Mouse (Mus musculus): ENCODE results near the gene Nkd1. TPM values are rescaled to one million over a fixed set of nuclear protein-coding genes. Genes with fewer than 3 reads are reported as not detected.

Nkd1 gene
- polyA plus RNA-seq, 1 experiment = 3.4 TPM

GRCm38 (mm10) chr8:88566119-88566518 is 45.0 kb downstream of the Nkd1 start:
- TF ChIP-seq CTCF (IDR thresholded peaks at IDR 0.05; ENCODE audit: borderline replicate concordance, control insufficient read depth, extremely low read depth, insufficient read depth, low read length, poor library complexity) (no peak), POLR2A (IDR thresholded peaks at IDR 0.05; ENCODE audit: control insufficient read depth, extremely low read depth, insufficient read depth, low read length, poor library complexity) (no peak)
- H3K4me1 ChIP-seq (replicated peaks; ENCODE audit: control insufficient read depth, insufficient read depth, low read length) = no peaks in the 10 kb centered on the region; the same call in none of the 2 replicates
- H3K27me3 ChIP-seq (ENCODE audit: control insufficient read depth, insufficient read depth, low read length) = no peaks in the 10 kb centered on the region
- no peak overlapping the region for H3K27ac ChIP-seq (ENCODE audit: control insufficient read depth, insufficient read depth, low read length)
- no peak overlapping the region for H3K4me3 ChIP-seq (ENCODE audit: control insufficient read depth, insufficient read depth, low read length)
- 42% methylated on average over 4 of the region's 4 CpGs for WGBS
- H3K36me3 ChIP-seq (ENCODE audit: control insufficient read depth, insufficient read depth, low read length) = no peaks in the 10 kb centered on the region
- DNase-seq = peak; percentile 3

GRCm38 (mm10) chr8:88567314-88568121 is 46.4 kb downstream of the Nkd1 start:
- Histone ChIP-seq H3K4me3 (ENCODE audit: control insufficient read depth, insufficient read depth, low read length) (no peak overlapping the region), H3K36me3 (ENCODE audit: control insufficient read depth, insufficient read depth, low read length) (no peaks in the 10 kb centered on the region), H3K4me1 (replicated peaks; ENCODE audit: control insufficient read depth, insufficient read depth, low read length) (no peaks in the 10 kb centered on the region; the same call in none of the 2 replicates), H3K27me3 (ENCODE audit: control insufficient read depth, insufficient read depth, low read length) (no peaks in the 10 kb centered on the region), H3K27ac (ENCODE audit: control insufficient read depth, insufficient read depth, low read length) (no peak overlapping the region)
- TF ChIP-seq CTCF (IDR thresholded peaks at IDR 0.05; ENCODE audit: borderline replicate concordance, control insufficient read depth, extremely low read depth, insufficient read depth, low read length, poor library complexity) (peak; percentile 41; the same call in 1 of the 2 replicates), POLR2A (IDR thresholded peaks at IDR 0.05; ENCODE audit: control insufficient read depth, extremely low read depth, insufficient read depth, low read length, poor library complexity) (no peak)
- DNase-seq = peak; percentile 7
- 48% methylated on average over 13 of the region's 13 CpGs for WGBS

- no peak for DNase-seq
- Histone ChIP-seq H3K4me1 (replicated peaks; ENCODE audit: control insufficient read depth, insufficient read depth, low read length) (no peaks in the 10 kb centered on the region; the same call in none of the 2 replicates), H3K27me3 (ENCODE audit: control insufficient read depth, insufficient read depth, low read length) (no peaks in the 10 kb centered on the region), H3K27ac (ENCODE audit: control insufficient read depth, insufficient read depth, low read length) (no peak overlapping the region), H3K4me3 (ENCODE audit: control insufficient read depth, insufficient read depth, low read length) (no peak overlapping the region), H3K36me3 (ENCODE audit: control insufficient read depth, insufficient read depth, low read length) (no peaks in the 10 kb centered on the region)
- 99% methylated on average over 3 of the region's 3 CpGs for WGBS
- TF ChIP-seq POLR2A (IDR thresholded peaks at IDR 0.05; ENCODE audit: control insufficient read depth, extremely low read depth, insufficient read depth, low read length, poor library complexity) = no peak
- no peak for TF ChIP-seq CTCF (IDR thresholded peaks at IDR 0.05; ENCODE audit: borderline replicate concordance, control insufficient read depth, extremely low read depth, insufficient read depth, low read length, poor library complexity)
These were observed 47.1 kb downstream of the Nkd1 start for GRCm38 (mm10) chr8:88568211-88568610.

- H3K27me3 ChIP-seq (ENCODE audit: control insufficient read depth, insufficient read depth, low read length) = no peaks in the 10 kb centered on the region
- no peak overlapping the region for H3K4me3 ChIP-seq (ENCODE audit: control insufficient read depth, insufficient read depth, low read length)
- TF ChIP-seq POLR2A (IDR thresholded peaks at IDR 0.05; ENCODE audit: control insufficient read depth, extremely low read depth, insufficient read depth, low read length, poor library complexity) (no peak), CTCF (IDR thresholded peaks at IDR 0.05; ENCODE audit: borderline replicate concordance, control insufficient read depth, extremely low read depth, insufficient read depth, low read length, poor library complexity) (no peak)
- H3K36me3 ChIP-seq (ENCODE audit: control insufficient read depth, insufficient read depth, low read length) = no peaks in the 10 kb centered on the region
- no peak for DNase-seq
- WGBS = 94% methylated on average over 7 of the region's 7 CpGs
- no peak overlapping the region for H3K27ac ChIP-seq (ENCODE audit: control insufficient read depth, insufficient read depth, low read length)
- H3K4me1 ChIP-seq (replicated peaks; ENCODE audit: control insufficient read depth, insufficient read depth, low read length) = no peaks in the 10 kb centered on the region; the same call in none of the 2 replicates
These were observed 48.2 kb downstream of the Nkd1 start for GRCm38 (mm10) chr8:88569366-88569765.

GRCm38 (mm10) chr8:88570293-88570998 is 49.3 kb downstream of the Nkd1 start:
- Histone ChIP-seq H3K27ac (ENCODE audit: control insufficient read depth, insufficient read depth, low read length) (no peak overlapping the region), H3K4me3 (ENCODE audit: control insufficient read depth, insufficient read depth, low read length) (no peak overlapping the region), H3K36me3 (ENCODE audit: control insufficient read depth, insufficient read depth, low read length) (no peaks in the 10 kb centered on the region), H3K27me3 (ENCODE audit: control insufficient read depth, insufficient read depth, low read length) (no peaks in the 10 kb centered on the region), H3K4me1 (replicated peaks; ENCODE audit: control insufficient read depth, insufficient read depth, low read length) (no peaks in the 10 kb centered on the region; the same call in none of the 2 replicates)
- 19% methylated on average over 10 of the region's 10 CpGs for WGBS
- peak; percentile 4 for DNase-seq
- TF ChIP-seq POLR2A (IDR thresholded peaks at IDR 0.05; ENCODE audit: control insufficient read depth, extremely low read depth, insufficient read depth, low read length, poor library complexity) (no peak), CTCF (IDR thresholded peaks at IDR 0.05; ENCODE audit: borderline replicate concordance, control insufficient read depth, extremely low read depth, insufficient read depth, low read length, poor library complexity) (no peak)

GRCm38 (mm10) chr8:88571434-88572184 is 50.5 kb downstream of the Nkd1 start:
- DNase-seq = no peak
- no peaks in the 10 kb centered on the region for H3K27me3 ChIP-seq (ENCODE audit: control insufficient read depth, insufficient read depth, low read length)
- H3K4me1 ChIP-seq (replicated peaks; ENCODE audit: control insufficient read depth, insufficient read depth, low read length) = no peaks in the 10 kb centered on the region; the same call in 1 of the 2 replicates

More at GRCm38 (mm10) chr8:88571434-88572184, 50.5 kb downstream of the Nkd1 start:
- WGBS = 78% methylated on average over 14 of the region's 14 CpGs
- no peak for TF ChIP-seq POLR2A (IDR thresholded peaks at IDR 0.05; ENCODE audit: control insufficient read depth, extremely low read depth, insufficient read depth, low read length, poor library complexity)
- no peak for TF ChIP-seq CTCF (IDR thresholded peaks at IDR 0.05; ENCODE audit: borderline replicate concordance, control insufficient read depth, extremely low read depth, insufficient read depth, low read length, poor library complexity)
- Histone ChIP-seq H3K4me3 (ENCODE audit: control insufficient read depth, insufficient read depth, low read length) (no peak overlapping the region), H3K27ac (ENCODE audit: control insufficient read depth, insufficient read depth, low read length) (no peak overlapping the region), H3K36me3 (ENCODE audit: control insufficient read depth, insufficient read depth, low read length) (no peaks in the 10 kb centered on the region)
